21 mouse cellular contexts compared by ENCODE assay signal in the genomic region with DNA sequence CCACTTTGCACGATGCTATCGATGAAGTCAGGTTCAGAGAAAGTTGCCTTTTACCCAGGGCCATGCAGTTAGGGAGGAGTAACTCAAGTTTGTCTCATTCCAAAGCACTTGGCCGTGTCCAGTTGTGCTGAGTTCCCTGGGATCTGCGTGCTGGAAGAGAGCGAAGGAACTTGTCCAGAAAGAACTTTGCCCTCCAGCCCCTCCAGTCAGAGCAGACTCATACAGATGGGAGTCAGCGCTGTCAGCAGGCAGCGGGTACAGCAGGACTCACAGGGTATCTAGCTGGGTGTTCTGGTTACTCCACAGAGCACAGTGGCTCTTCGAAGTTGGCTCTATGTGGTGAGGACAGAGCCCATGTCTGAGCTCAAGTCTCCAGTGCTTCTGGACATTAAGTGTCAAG. TPM values are rescaled to one million over a fixed set of nuclear protein-coding genes. Genes with fewer than 3 reads are reported as not detected.
DNase-seq lines count a peak whose midpoint lies in the region; ATAC-seq and TF ChIP-seq lines count a peak whose summit lies in the region.
"Had no signal": no experiment of that assay in that cellular context is flagged by ENCODE, and none has a peak within 500 bp of the region (broad histone marks: within the 10 kb centered on the region; RNA-seq: fewer than 3 reads in every experiment).

No protein-coding gene starts in this region.

- no peaks in the 10 kb centered on the region for H3K27me3 ChIP-seq in kidney, postnatal 0 days (ENCODE audit: insufficient read depth, low read length)
- no peaks in the 10 kb centered on the region for H3K27me3 ChIP-seq in thymus, adult 2 months (ENCODE audit: control insufficient read depth, insufficient read depth, low read length)
- H3K27me3 ChIP-seq in hindbrain, embryonic 12.5 days = 0 out of 2 replicates have a peak, but pooled peaks cover 3% of the 10 kb centered on the region
- H3K27me3 ChIP-seq: CH12.LX; embryonic facial prominence, embryonic 13.5 days; forebrain, embryonic 12.5 days; hindbrain, embryonic 13.5 days; Patski had no signal

- TF ChIP-seq CTCF in kidney, postnatal 0 days (IDR thresholded peaks at IDR 0.05; ENCODE audit: low read depth) = no peak
- no peak for TF ChIP-seq CTCF in thymus, adult 2 months (IDR thresholded peaks at IDR 0.05; ENCODE audit: borderline replicate concordance, control insufficient read depth, extremely low read depth, insufficient read depth, low read length, poor library complexity)

- DNase-seq in kidney, adult 18-20 months = peak; percentile 34
- DNase-seq in kidney, adult 8-10 months = peak; percentile 36 to 52
- DNase-seq in kidney, postnatal 0 days (ENCODE audit: low spot score) = no peak
- peak; percentile 61 to 71 for DNase-seq in kidney, postnatal 36 days
- no peak for DNase-seq in thymus, adult 2 months
- DNase-seq: adrenal gland, postnatal 14 days; cerebellum, adult 11-12 months; cerebellum, adult 9-10 months; cerebellum, postnatal 36 days; gastrocnemius, postnatal 36 days; heart, adult 11 months; heart, postnatal 4 days had no signal

- no peaks in the 10 kb centered on the region for H3K9me3 ChIP-seq in kidney, postnatal 0 days (replicated peaks; ENCODE audit: low read length)
- no peaks in the 10 kb centered on the region for H3K9me3 ChIP-seq in hindbrain, embryonic 12.5 days (replicated peaks)
- H3K9me3 ChIP-seq: embryonic facial prominence, embryonic 13.5 days; forebrain, embryonic 12.5 days; heart, embryonic 13.5 days; hindbrain, embryonic 13.5 days had no signal

- peak overlapping the region; percentile 51 for H3K27ac ChIP-seq in kidney, postnatal 0 days
- H3K27ac ChIP-seq in thymus, adult 2 months (ENCODE audit: control insufficient read depth, insufficient read depth, low read length) = no peak overlapping the region
- H3K27ac ChIP-seq in hindbrain, embryonic 12.5 days = no peak overlapping the region
- H3K27ac ChIP-seq: embryonic facial prominence, embryonic 13.5 days; forebrain, embryonic 12.5 days; heart, embryonic 13.5 days; hindbrain, embryonic 13.5 days had no signal

- no peaks in the 10 kb centered on the region for H3K36me3 ChIP-seq in kidney, postnatal 0 days (ENCODE audit: insufficient read depth, low read length)
- peaks cover 81% of the 10 kb centered on the region for H3K36me3 ChIP-seq in thymus, adult 2 months (ENCODE audit: control insufficient read depth, insufficient read depth, low read length)
- no peaks in the 10 kb centered on the region for H3K36me3 ChIP-seq in hindbrain, embryonic 12.5 days
- H3K36me3 ChIP-seq: embryonic facial prominence, embryonic 13.5 days; forebrain, embryonic 12.5 days; heart, embryonic 13.5 days; hindbrain, embryonic 13.5 days had no signal

- H3K9ac ChIP-seq in kidney, postnatal 0 days (ENCODE audit: low read depth, low read length) = no peak overlapping the region
- H3K9ac ChIP-seq in hindbrain, embryonic 12.5 days = no peak overlapping the region
- H3K9ac ChIP-seq: embryonic facial prominence, embryonic 13.5 days; forebrain, embryonic 12.5 days; heart, embryonic 13.5 days; hindbrain, embryonic 13.5 days had no signal

- H3K4me1 ChIP-seq in kidney, postnatal 0 days (replicated peaks; ENCODE audit: insufficient read depth, low read length) = no peaks in the 10 kb centered on the region
- no peaks in the 10 kb centered on the region for H3K4me1 ChIP-seq in thymus, adult 2 months (replicated peaks; ENCODE audit: control insufficient read depth, insufficient read depth, low read length)
- H3K4me1 ChIP-seq in hindbrain, embryonic 12.5 days = peaks cover 2% of the 10 kb centered on the region; the same call in 1 of the 2 replicates
- H3K4me1 ChIP-seq: embryonic facial prominence, embryonic 13.5 days; forebrain, embryonic 12.5 days; heart, embryonic 13.5 days; hindbrain, embryonic 13.5 days had no signal

- ATAC-seq in kidney, postnatal 0 days (replicated peaks; ENCODE audit: low FRiP score, low read depth) = peak; percentile 57
- no peak for ATAC-seq in hindbrain, embryonic 12.5 days (ENCODE audit: low FRiP score)
- ATAC-seq: activated CD4-positive, CD25-positive, alpha-beta regulatory T cell, adult 4 months; forebrain, embryonic 16.5 days; Patski had no signal

- WGBS in kidney, postnatal 0 days = 66% methylated on average over 8 of the region's 8 CpGs
- 97% methylated on average over 8 of the region's 8 CpGs for WGBS in thymus, adult 2 months
- 90% methylated on average over 8 of the region's 8 CpGs for WGBS in hindbrain, embryonic 12.5 days

- no peak overlapping the region for H3K4me2 ChIP-seq in kidney, postnatal 0 days (ENCODE audit: low read length)
- H3K4me2 ChIP-seq in hindbrain, embryonic 12.5 days (replicated peaks) = no peak overlapping the region
- H3K4me2 ChIP-seq: embryonic facial prominence, embryonic 13.5 days; forebrain, embryonic 12.5 days; heart, embryonic 13.5 days; hindbrain, embryonic 13.5 days had no signal

- TF ChIP-seq POLR2A in thymus, adult 2 months (IDR thresholded peaks at IDR 0.05; ENCODE audit: control insufficient read depth, extremely low read depth, insufficient read depth, low read length, poor library complexity) = no peak

- H3K4me3 ChIP-seq in kidney, postnatal 0 days (replicated peaks; ENCODE audit: low read depth, low read length) = no peak overlapping the region
- H3K4me3 ChIP-seq in thymus, adult 2 months (ENCODE audit: control insufficient read depth, insufficient read depth, low read length) = no peak overlapping the region
- H3K4me3 ChIP-seq in hindbrain, embryonic 12.5 days = no peak overlapping the region
- H3K4me3 ChIP-seq: embryonic facial prominence, embryonic 13.5 days; forebrain, embryonic 12.5 days; heart, embryonic 13.5 days; hindbrain, embryonic 13.5 days had no signal

RNA-seq across cellular contexts. Expression of a gene that starts 19.8 kb away (rescaled TPM):
- 21.2 and 22.2 TPM in 2 replicates for polyA plus RNA-seq in kidney, postnatal 0 days (2015; fragmentation: Nextera tagmentation; extraction: Ambion mirVana)
- 8.6 and 11.1 TPM in 2 replicates for polyA plus RNA-seq in thymus, adult 2 months (2012; rRNA removed)
- polyA plus RNA-seq in hindbrain, embryonic 12.5 days (2016; fragmentation: Nextera tagmentation; extraction: Ambion mirVana) = 21.3 and 23.1 TPM in 2 replicates

RNA-seq across cellular contexts. Expression of a gene that starts 29.5 kb away (rescaled TPM):
- 0.93 and 1.1 TPM in 2 replicates for polyA plus RNA-seq in kidney, postnatal 0 days (2015; fragmentation: Nextera tagmentation; extraction: Ambion mirVana)
- polyA plus RNA-seq in thymus, adult 2 months (2012; rRNA removed) = 353 and 356 TPM in 2 replicates
- polyA plus RNA-seq in hindbrain, embryonic 12.5 days (2016; fragmentation: Nextera tagmentation; extraction: Ambion mirVana) = 0.46 and 0.52 TPM in 2 replicates

RNA-seq across cellular contexts. Expression of a gene that starts 50.3 kb away (rescaled TPM):
- polyA plus RNA-seq in kidney, postnatal 0 days (2015; fragmentation: Nextera tagmentation; extraction: Ambion mirVana) = 5.5 and 6.8 TPM in 2 replicates
- polyA plus RNA-seq in thymus, adult 2 months (2012; rRNA removed) = 14.4 and 15.2 TPM in 2 replicates
- 9.3 and 9.7 TPM in 2 replicates for polyA plus RNA-seq in hindbrain, embryonic 12.5 days (2016; fragmentation: Nextera tagmentation; extraction: Ambion mirVana)

RNA-seq across cellular contexts. Expression of a gene that starts 51.7 kb away (rescaled TPM):
- polyA plus RNA-seq in kidney, postnatal 0 days (2015; fragmentation: Nextera tagmentation; extraction: Ambion mirVana) = 207 and 215 TPM in 2 replicates
- polyA plus RNA-seq in thymus, adult 2 months (2012; rRNA removed) = 37.2 and 46.3 TPM in 2 replicates
- 66.5 and 69.3 TPM in 2 replicates for polyA plus RNA-seq in hindbrain, embryonic 12.5 days (2016; fragmentation: Nextera tagmentation; extraction: Ambion mirVana)

Comparison
In these comparisons a context has a peak if more than half of its experiments do, and no peak if none do; other contexts are left out.
1. DNase-seq: peak in kidney, adult 18-20 months (single experiment), kidney, adult 8-10 months (2 of 2) and kidney, postnatal 36 days (2 of 2); none in kidney, postnatal 0 days (single experiment) and thymus, adult 2 months (single experiment).
2. RNA of a gene that starts 29.5 kb away (polyA plus RNA-seq): 353 to 356 TPM in thymus, adult 2 months; 0.93 to 1.1 TPM in kidney, postnatal 0 days and 0.46 to 0.52 TPM in hindbrain, embryonic 12.5 days; every median in the first group is over 100 times any median in the second.